Mouse (Mus musculus): Measurements from ENCODE around the gene Esrrb. TPM values are rescaled to one million over a fixed set of nuclear protein-coding genes. Genes with fewer than 3 reads are reported as not detected.

Gene Esrrb
- polyA plus RNA-seq (2017; shearing (Covaris generic)): not detected

DNA sequence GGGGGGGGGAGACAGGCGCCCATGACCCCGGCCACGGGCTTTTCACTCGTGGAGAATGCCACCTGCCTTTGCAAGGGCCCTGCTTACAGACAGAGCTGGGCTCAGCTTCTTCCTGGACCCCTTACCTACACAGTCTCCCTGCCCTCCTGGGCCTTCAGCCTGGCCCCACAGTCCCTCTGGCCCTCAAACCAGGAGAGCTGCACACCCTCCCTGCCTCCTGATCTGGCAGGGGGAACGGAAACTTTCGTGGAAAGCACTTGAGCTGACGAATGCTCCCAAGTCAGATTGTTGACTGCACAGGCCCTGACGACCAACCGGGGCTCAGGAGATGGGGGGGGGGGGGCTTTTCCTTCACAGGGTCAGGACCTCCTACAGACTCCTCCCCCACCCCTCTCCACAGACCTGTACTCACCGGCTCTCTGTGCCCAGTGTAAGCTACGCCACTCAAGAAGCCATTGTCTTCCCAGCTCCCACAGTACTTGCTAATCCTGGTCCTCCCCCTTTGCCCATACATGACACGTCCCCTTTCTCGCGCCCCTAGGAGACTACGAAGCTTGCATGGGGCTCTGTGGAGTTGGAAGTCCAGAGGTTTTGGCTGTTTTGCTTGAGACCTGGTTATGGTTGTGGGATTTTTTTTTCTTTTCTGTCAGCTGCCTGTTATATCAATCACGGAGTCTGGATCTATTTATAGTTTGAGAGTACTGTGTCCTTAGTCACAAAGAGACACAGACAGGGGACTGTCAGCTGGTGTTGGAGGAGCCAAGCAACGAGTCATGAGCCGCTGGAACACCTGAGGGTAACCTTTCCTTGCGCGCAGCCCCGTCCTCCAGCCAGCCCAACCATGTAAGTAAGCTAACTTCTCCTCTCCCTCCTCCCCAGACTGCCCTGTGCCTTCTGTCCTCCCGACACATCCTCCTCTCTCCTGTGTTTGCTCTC lies at the start of gene Esrrb:
TSS of gene Esrrb (plus strand) at position 422 of the 936 bp plus-strand sequence.
- ATAC-seq: no peak

DNA sequence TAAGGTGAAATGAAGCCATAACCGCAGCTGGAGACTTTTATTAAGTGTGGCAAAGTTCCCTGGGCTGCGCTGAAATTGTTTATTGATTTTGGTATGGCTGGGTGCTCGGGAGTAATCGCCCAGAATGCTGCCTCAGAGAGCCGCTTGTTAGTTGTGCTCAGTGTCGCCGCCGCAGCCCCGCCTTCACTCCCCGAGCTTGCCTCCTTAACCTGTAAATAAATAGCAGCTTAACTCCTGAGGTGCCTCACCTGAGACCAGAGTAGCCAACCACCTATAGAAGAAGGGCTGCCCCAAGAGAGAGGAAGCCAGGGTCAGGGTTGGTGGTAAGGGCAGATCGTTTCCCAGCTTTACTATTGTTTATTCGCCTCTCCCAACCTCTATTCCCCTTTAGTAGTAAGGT lies 40.3 kb upstream of the Esrrb start:
- no peak for ATAC-seq

DNA sequence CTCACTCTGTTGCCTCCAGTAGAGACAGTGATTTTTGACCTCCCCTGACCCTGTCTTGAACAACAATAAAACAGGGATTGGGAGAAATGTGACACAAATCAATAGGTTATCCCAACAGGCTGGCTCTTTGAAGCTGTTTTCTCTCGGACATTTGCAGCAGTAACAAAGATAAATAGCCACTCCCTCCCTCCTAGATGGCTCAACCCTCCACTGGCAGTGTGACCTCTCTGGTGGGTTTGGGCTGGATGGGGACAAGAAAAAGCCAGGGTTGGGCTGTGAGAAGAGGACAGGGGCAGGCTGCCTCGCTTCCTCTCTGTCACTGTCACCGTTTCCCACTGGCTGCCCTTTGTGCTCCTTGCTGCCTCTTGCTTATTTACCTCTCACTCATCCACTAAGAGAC lies 36.6 kb upstream of the Esrrb start:
- ATAC-seq: no peak

DNA sequence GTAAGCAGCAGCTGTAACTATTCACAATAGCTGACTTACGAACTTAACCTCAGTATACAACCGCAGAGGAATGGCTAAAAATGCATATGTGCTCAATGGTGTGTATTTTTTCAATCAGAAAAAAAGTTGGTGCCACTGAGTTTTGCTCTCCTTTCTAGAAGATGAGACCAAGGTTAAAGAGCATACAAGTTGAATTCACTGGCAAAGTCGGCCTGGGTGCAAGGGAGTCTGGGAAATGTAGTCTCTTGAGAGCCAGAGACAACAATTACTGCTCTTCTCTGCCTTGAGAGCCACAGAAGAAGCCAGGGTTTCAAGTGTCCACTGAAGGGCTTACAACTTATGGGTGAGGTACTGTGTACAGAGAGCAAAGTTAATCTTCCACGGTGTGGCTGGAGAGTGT lies 31.1 kb upstream of the Esrrb start:
- ATAC-seq: no peak

DNA sequence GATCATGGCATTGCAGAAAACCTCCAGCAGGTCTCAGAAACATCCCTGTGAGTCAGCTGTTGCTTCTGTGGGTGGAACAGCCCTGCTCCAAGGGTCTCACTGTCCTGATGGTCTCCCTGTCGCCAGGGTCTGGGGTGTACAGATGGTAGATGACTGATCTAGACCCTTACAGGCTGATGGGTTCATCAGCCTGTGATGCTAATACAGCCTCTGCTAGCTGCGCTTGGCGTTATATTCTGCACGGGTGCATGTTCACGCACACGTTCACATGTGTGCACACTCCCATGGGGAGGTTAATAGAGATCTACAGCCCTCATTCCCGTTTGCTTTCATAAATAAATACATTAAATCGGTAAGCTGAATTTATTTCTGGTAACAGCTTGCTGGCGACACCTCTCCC lies 30.2 kb upstream of the Esrrb start:
- no peak for ATAC-seq

DNA sequence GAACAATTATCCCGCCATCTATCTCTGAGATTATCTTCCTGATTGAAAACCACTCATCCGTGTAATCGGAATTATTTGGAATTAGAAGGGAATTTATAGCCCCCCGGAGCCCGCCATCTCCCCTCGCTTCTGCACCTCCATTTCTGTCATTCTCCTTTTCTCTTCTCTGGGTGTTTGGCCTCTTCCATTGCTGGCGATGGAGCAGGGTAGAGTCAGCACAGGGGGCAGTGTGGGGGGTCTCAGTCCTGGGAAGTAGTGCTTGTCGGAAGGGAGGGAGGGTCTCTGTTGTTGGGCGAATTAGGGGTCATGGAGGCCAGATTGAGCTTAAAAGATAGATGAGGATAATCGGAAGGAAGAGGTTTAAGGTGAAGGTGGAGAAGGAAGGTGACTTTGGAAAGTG lies 29.7 kb upstream of the Esrrb start:
- ATAC-seq: no peak

DNA sequence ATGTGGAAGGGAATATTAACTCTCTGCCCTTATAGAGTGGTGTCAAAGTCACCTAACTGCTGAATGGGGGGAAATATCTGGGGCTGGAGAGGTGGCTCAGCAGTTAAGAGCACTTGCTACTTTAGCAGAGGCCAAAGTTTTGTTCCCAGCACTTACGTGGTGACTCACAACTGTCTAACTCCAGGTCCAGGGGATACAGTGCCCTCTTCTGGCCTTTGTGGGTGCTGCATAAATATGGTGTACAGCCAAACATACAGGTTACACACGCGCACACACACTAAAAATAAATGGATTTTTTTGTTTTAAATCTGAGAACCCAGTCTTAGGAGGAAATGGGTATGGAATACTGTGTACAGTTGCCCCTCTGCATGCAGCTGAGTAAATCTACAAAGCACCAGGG lies 24.7 kb upstream of the Esrrb start:
- no peak for ATAC-seq

DNA sequence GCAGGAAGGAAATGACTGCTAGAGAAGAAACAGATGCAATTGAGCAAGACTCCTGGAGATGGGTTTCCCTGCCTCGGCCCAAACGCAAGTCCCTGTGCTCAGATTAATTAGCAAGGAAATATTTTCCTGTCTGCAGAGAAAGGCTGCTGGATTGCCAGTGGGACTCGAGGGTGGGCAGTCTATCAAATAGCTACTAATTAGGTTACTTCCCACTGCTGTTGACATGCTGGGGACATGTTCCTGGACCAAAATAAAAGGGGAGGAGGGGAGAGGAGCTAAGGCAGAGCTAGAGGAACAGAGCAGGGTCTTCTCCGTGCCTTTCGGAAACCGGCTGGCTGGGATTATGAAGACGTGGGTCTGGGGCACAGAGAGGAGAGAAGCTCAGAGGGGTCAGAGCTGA lies 24.0 kb upstream of the Esrrb start:
- ATAC-seq: no peak

DNA sequence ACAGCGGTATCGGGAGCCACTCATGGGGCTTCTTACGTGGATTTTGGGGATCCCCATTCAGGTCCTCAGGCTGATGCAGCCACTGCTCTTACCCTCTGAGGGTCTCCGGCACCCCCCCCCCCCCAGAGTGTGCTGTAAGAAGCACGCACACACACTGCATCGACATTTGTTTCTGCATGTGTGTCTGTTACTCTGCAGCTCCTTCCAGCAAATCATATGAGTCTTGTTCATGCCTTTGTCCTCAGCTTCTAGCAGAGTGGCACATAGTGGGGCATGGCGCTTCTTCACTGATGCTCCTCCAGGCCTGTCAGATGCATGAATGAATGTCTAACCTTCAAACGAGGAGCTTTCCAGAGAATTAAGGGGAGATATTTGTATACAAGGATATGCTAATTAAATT lies 11.4 kb upstream of the Esrrb start:
- no peak for ATAC-seq

DNA sequence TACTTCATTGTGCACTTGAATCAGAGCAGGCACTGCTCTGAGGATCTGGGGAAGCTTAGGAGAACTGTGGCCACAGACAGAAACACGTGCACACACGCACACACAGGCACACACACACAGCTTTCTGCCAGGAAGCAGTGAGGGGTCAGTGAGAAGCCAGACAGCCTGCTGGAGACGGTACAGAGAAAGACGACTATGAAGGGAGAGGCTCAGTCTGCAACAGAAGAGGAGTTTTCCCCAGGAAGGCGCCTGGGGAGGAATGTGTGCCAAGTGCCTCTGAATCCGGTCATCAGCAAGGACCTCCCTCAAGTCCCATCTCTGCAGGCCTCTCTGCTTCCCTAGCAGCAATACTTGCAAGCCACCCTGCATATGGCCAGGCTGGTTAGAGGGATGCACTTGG lies 1.5 kb upstream of the Esrrb start:
- ATAC-seq: no peak

DNA sequence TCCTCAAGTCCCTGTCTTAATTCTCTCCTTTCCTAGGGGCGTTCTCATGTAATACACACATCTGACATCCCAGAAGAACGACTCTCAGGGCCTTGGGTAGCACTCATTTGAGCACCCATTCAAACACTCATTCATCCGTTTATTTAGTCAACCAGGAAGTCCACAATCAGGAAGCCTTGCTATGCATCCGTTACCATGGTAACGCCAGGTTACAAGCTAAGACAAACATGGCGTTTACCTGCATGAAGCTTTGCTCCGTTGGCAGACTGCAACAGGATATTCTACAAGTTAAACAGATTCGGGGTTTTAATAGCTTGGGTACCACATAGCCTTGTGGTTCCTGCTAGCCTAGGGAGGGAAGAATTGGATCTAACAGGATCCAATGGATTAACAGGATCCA lies 1.0 kb upstream of the Esrrb start:
- no peak for ATAC-seq

DNA sequence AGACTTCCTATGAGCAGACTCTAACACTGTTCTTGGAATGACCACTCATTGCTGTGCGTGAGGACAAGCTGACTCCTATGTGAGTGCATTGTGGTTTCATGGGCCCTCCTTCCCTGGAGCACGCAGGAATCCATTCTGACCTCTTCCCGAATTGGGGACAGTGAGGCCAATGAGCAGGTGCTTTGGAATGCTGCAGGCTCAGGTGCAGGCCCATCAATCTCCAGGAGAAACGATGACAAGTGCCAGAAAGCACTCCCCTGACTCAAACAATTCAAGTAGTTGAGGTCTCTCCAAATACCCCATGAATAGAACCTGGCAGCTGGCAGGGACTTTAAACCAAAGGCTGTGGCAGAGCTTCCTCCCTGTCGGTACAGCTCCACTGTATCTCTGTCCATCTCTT lies 3.4 kb downstream of the Esrrb start:
- ATAC-seq: no peak

DNA sequence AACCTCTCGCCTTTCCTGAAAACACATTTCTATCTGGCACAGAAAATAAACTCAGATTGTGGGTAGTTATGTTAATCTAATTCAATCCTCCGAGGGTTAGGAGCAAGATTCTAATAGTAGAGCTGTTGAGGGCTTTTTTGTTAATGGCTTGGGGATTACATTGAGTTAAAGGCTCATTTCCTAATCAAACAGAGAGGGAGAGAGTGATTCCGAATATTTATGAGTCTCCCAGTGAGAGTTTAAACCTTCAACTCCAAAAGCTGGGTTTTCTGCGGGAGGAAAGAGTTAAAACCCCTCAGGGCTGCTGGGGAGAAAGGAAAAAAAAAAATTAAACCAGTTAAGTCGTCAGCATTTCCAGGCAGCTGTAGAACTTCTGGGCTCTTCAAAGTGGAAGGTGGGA lies 3.8 kb downstream of the Esrrb start:
- ATAC-seq: no peak

DNA sequence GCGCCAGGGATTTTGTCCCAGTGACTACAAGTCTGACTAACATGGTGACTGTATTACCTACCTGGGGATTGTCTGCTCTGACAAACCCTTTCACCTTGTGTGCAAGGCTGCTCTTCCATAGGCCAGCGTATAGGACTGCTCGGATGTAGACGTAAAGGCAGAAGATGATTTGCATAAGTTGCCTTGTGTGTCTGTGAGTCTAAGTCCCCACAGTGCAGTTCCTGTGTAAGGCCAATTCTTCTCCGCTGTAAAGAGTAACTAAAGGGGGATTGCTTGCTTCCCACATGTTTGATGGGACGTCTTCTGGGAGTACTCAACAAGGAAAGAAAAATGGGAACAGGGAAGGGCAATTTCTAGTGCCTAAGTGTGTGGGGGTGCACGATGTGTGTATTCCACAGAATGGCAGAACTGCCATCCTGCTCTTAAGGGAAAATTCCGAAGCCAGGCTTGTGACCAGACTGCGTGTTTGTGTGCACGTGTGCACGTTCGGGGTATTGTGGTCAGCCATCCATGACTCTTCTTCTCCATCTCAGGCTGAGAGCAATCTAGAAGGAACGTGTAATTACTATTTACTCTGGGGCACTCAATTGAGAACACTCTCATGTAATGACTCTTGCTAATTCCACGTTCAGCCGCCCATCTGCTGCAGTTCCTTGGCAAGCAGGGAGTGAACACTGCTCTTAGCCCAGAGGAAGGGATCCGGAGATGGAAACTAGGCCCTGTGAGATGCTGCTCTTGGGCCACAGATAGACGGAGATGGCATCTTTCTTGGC lies 9.9 kb downstream of the Esrrb start:
- no peak for ATAC-seq

DNA sequence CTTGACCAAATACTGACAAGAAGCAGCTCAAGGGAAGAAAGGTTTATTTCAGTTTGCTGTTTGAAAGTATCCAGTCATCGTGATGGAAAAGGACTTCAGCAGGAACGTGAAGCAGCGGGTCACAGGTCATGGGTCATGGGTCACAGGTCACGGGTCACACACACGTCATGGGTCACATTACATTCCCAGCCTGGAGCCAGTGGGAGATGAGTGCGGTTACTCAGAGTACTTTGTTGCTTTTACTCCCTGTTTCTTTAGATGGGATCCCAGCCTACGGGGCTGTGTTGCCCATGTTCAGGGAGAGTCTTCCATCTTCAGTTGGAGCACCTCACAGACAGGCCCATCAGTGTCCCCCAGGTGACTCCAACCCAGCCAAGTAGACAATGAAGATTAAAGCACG lies 13.4 kb downstream of the Esrrb start:
- no peak for ATAC-seq

DNA sequence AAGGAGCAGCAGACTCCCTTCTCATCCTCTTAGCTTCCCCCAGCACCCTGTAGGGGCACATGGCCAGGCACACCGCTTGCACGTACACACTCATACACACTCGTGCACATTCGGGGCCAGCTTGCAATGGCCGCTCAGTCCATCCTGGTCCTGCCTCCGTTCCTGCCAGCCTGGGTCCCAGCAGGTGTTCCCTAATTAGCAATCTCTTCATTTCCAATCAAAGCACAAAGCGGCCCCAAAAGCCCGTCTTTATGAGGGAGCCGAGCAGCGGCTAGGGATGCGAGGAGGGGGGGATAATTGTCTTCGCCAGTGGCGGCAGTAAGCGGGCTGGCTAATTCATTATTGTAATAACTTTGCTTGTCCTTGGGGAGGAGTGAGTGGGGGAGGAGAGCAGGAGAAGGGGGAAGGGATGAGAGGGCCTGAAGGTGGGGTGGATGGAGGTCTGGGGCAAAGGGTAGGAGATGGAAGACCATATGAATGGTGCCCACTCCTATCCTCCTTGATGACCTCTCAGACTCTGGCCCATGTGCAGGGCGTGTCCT lies 18.8 kb downstream of the Esrrb start:
- no peak for ATAC-seq

DNA sequence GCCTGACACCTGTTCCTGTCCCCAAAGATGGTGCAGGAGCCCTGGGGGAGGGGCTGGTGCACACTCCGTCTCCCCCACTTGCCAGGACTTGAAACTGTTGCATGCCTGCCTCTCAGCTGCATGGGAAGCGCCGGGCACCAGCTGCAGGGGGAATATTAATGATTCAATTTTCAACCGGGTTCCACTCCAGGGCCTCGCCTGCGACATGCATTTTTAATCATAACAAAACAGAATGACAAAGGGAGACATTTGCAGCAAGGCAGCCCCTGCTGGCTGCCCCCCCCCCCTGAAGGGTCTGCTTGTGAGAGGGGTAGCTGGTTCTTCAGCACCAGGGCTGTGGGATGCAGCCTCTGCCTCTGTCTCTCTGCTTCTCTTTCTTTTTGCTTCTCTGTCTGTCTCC lies 22.9 kb downstream of the Esrrb start:
- ATAC-seq: no peak

DNA sequence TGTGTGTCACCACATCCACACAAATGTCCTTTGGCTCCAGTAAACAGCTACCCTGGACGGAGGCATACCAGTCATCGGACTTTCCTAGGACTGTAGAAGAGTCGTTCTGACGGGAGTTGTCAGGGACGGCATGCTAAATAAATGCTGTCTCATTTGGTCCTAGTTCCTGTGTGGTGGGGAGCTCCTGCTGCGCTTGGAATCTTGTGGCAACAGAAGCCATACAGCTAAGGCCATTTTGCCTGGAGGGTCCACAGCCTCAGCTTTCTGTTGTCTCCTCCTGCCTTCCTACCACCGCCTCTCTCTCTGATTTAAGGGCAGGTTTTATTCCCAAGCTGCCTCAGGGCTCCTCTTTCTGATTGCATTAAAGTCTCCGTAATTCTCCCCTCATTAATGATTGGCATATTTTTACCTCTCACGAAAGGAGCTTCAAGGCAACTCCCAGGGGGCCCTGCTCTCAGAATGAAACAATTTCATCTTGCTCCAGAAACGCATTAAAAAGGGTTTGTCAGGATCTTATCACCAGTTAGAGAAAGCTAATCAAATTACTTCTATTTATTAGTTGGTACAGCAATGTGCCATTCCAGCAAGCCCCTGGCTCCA lies 26.9 kb downstream of the Esrrb start:
- ATAC-seq: no peak

DNA sequence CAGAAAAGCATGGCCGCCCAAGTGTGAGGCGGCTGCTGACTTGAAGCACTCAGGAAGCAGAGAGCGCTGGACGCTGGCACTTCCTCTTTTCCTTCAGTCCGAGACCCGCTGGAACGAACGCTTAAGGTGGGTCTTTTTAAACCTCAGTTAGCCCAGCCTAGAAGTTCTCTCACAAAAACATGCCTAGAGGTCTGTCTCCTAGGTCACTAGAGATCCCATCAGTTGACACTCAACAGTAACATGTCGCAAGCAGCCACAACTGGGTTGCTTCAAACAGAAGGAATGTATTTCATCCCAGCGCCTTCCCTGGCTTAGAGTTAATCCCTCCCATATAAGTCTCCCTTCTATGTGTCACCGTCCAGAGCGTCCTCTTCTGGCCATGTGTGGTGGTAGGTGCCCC lies 33.9 kb downstream of the Esrrb start:
- no peak for ATAC-seq

DNA sequence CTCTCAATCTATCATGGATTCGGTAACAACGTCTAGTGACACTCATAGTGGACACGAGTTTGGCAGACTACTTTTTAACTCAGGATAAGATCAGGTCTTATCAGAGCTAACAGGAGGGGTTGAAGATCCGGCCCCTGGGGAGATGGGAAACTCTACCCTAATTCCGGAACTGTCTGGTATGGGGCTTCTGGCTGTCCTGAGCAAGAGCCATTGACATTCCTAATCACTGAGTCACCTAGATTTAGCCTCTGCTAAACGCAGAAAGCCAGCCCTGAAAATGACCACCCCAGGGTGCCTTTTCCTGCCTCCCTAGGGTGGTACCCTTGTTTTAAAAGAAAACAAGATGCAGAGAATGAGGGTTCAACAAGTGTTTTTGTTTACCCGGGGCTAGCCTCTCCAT lies 34.4 kb downstream of the Esrrb start:
- no peak for ATAC-seq

DNA sequence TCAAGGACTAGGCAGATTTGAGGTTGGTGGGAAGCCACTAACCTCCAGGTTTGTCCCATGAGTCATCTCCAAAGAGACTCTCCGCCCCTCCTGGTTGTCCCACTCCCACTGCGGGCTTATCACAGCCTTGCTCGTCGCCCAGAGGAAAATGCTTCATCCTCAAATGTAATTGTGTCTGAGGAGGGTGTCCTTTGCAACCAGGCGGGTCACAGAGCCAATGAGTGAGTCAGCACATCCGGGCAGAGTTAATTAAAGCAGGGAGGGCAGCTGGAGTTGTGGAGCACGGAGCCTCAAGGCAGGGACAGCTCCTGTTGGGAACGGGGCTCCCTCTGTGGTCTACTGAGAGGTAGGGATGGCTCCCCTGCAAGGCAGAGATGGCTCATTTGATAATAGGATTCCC lies 37.8 kb downstream of the Esrrb start:
- no peak for ATAC-seq

DNA sequence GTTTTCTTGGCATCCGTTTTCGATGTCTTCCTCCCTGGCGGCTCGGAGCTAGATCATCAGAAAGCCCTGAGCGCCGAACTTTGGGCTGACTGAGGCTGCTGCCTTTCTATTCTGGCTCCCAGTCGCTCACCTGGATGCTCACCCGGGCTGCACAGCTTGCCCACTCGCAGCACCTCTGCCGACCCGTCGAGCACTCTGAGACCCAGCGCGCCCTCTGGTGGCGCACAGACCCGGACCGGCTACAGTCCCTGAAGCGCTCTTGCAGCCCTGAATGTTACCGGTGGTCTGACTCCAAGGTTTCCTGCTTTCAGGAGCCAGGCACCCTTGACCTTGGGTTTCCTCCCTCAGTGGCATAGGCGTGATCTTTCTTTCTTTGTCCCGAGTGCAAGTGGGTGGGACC lies 41.8 kb downstream of the Esrrb start:
- no peak for ATAC-seq

DNA sequence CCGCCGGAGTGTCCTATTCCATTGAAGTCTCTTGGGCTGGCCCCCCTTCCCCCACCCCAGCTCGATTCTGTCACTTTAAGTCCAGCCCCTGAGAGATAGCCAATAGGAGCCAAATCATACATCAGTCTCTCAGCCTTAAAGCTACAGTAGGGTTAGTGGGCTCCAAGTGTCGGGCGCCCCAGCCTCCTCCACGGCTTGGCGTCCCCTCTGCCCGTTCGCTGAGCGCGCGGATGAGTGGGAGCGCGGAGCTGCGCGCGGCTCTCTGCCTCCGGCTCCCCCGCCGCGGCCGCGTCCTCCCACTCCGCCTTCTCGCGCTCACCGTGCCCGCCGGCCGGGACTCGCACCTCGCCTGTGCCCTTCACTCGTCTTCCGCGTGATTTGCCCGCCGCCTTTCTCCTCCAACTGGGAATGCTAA lies 60.6 kb downstream of the Esrrb start:
- ATAC-seq: no peak

All from CD4-positive, CD25-positive, alpha-beta regulatory T cell, adult 4 months (primary cell).